Mouse (Mus musculus): ENCODE data around the gene Ybx1. TPM values are rescaled to one million over a fixed set of nuclear protein-coding genes. Genes with fewer than 3 reads are reported as not detected.

Ybx1 gene
- polyA plus RNA-seq, 1 experiment from 2014 or later = 170 TPM

- DNase-seq = no peak
- no peak for TF ChIP-seq CTCF (IDR thresholded peaks at IDR 0.05; ENCODE audit: low read depth)
- TF ChIP-seq EP300 (IDR thresholded peaks at IDR 0.05; ENCODE audit: low read depth) = no peak
- no peaks in the 10 kb centered on the region for H3K36me3 ChIP-seq (replicated peaks; ENCODE audit: insufficient read depth, low read length)
- H3K9me3 ChIP-seq (ENCODE audit: low read length) = no peaks in the 10 kb centered on the region
- no peak overlapping the region for H3K4me2 ChIP-seq (ENCODE audit: low read depth, low read length)
- H3K4me3 ChIP-seq (ENCODE audit: low read depth, low read length) = no peak overlapping the region
- WGBS (ENCODE audit: insufficient replicate concordance) = 54% methylated on average over 7 of the region's 7 CpGs
- no peak overlapping the region for H3K9ac ChIP-seq (replicated peaks)
- no peaks in the 10 kb centered on the region for H3K27me3 ChIP-seq (ENCODE audit: insufficient read depth, low read length)
- no peak for ATAC-seq
- no peaks in the 10 kb centered on the region for H3K4me1 ChIP-seq (ENCODE audit: insufficient read depth)
- H3K27ac ChIP-seq (ENCODE audit: low read depth) = no peak overlapping the region
These were observed 42.2 kb downstream of the Ybx1 start for GRCm38 (mm10) chr4:119252025-119252808.

- DNase-seq (no peak), ATAC-seq (no peak)
- peaks cover 7% of the 10 kb centered on the region for H3K36me3 ChIP-seq (replicated peaks; ENCODE audit: insufficient read depth, low read length)
- no peak for TF ChIP-seq CTCF (IDR thresholded peaks at IDR 0.05; ENCODE audit: low read depth)
- no peak for TF ChIP-seq EP300 (IDR thresholded peaks at IDR 0.05; ENCODE audit: low read depth)
- H3K27me3 ChIP-seq (ENCODE audit: insufficient read depth, low read length) = no peaks in the 10 kb centered on the region
- no peak overlapping the region for H3K9ac ChIP-seq (replicated peaks)
- WGBS (ENCODE audit: insufficient replicate concordance) = 84% methylated on average over 11 of the region's 11 CpGs
- no peak overlapping the region for H3K4me2 ChIP-seq (ENCODE audit: low read depth, low read length)
- H3K9me3 ChIP-seq (ENCODE audit: low read length) = no peaks in the 10 kb centered on the region
- no peak overlapping the region for H3K4me3 ChIP-seq (ENCODE audit: low read depth, low read length)
- H3K27ac ChIP-seq (ENCODE audit: low read depth) = no peak overlapping the region
- H3K4me1 ChIP-seq (ENCODE audit: insufficient read depth) = no peaks in the 10 kb centered on the region
These were observed 45.9 kb downstream of the Ybx1 start for GRCm38 (mm10) chr4:119248407-119248965.

GRCm38 (mm10) chr4:119247462-119248235, 46.8 kb downstream of the Ybx1 start:
- Histone ChIP-seq H3K36me3 (replicated peaks; ENCODE audit: insufficient read depth, low read length) (peaks cover 7% of the 10 kb centered on the region), H3K27ac (ENCODE audit: low read depth) (no peak overlapping the region), H3K27me3 (ENCODE audit: insufficient read depth, low read length) (no peaks in the 10 kb centered on the region), H3K9me3 (ENCODE audit: low read length) (no peaks in the 10 kb centered on the region), H3K4me2 (ENCODE audit: low read depth, low read length) (no peak overlapping the region), H3K4me3 (ENCODE audit: low read depth, low read length) (no peak overlapping the region), H3K9ac (replicated peaks) (no peak overlapping the region), H3K4me1 (ENCODE audit: insufficient read depth) (no peaks in the 10 kb centered on the region)
- TF ChIP-seq CTCF (IDR thresholded peaks at IDR 0.05; ENCODE audit: low read depth) (peak; percentile 87), EP300 (IDR thresholded peaks at IDR 0.05; ENCODE audit: low read depth) (no peak)
- WGBS (ENCODE audit: insufficient replicate concordance) = 37% methylated on average over 13 of the region's 13 CpGs
- DNase-seq (peak; percentile 73), ATAC-seq (peak; percentile 68)

- ATAC-seq (no peak), DNase-seq (no peak)
- Histone ChIP-seq H3K4me3 (ENCODE audit: low read depth, low read length) (no peak overlapping the region), H3K27ac (ENCODE audit: low read depth) (no peak overlapping the region), H3K4me1 (ENCODE audit: insufficient read depth) (no peaks in the 10 kb centered on the region), H3K36me3 (replicated peaks; ENCODE audit: insufficient read depth, low read length) (peaks cover 7% of the 10 kb centered on the region), H3K9me3 (ENCODE audit: low read length) (no peaks in the 10 kb centered on the region), H3K27me3 (ENCODE audit: insufficient read depth, low read length) (no peaks in the 10 kb centered on the region), H3K9ac (replicated peaks) (no peak overlapping the region), H3K4me2 (ENCODE audit: low read depth, low read length) (no peak overlapping the region)
- WGBS (ENCODE audit: insufficient replicate concordance) = 81% methylated on average over 14 of the region's 14 CpGs
- TF ChIP-seq EP300 (IDR thresholded peaks at IDR 0.05; ENCODE audit: low read depth) = no peak
- no peak for TF ChIP-seq CTCF (IDR thresholded peaks at IDR 0.05; ENCODE audit: low read depth)
These were observed 47.6 kb downstream of the Ybx1 start for GRCm38 (mm10) chr4:119246688-119247225.

DNA sequence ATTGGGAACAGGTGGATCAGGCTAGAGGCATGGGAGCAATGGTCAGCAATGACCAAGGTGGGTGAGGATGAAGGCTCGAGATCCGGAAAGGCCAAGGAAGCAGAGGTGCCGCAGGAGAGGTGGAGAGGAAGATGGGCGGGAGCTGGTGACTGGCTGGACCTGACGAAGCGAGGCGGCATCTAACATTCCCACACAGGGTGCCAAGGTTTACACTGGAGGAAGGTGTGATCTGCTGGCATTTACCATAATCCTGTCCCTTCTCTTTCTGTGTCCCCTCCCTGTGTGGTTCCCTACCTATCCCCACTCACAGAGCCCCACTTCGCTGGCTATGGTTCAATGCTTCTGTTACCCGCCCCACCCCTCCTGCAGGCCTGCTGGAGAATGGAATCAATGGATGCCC, 48.4 kb downstream of the Ybx1 start:
- ATAC-seq = no peak
- H3K27ac ChIP-seq (ENCODE audit: low read depth) = no peak overlapping the region
- H3K36me3 ChIP-seq (replicated peaks; ENCODE audit: insufficient read depth, low read length) = peaks cover 7% of the 10 kb centered on the region
- H3K27me3 ChIP-seq (ENCODE audit: insufficient read depth, low read length) = no peaks in the 10 kb centered on the region
- no peaks in the 10 kb centered on the region for H3K9me3 ChIP-seq (ENCODE audit: low read length)
- no peak overlapping the region for H3K9ac ChIP-seq (replicated peaks)
- no peak overlapping the region for H3K4me2 ChIP-seq (ENCODE audit: low read depth, low read length)
- no peaks in the 10 kb centered on the region for H3K4me1 ChIP-seq (ENCODE audit: insufficient read depth)
- DNase-seq = no peak
- TF ChIP-seq EP300 (IDR thresholded peaks at IDR 0.05; ENCODE audit: low read depth) = no peak
- no peak for TF ChIP-seq CTCF (IDR thresholded peaks at IDR 0.05; ENCODE audit: low read depth)
- WGBS (ENCODE audit: insufficient replicate concordance) = 85% methylated on average over 8 of the region's 9 CpGs
- no peak overlapping the region for H3K4me3 ChIP-seq (ENCODE audit: low read depth, low read length)

DNA sequence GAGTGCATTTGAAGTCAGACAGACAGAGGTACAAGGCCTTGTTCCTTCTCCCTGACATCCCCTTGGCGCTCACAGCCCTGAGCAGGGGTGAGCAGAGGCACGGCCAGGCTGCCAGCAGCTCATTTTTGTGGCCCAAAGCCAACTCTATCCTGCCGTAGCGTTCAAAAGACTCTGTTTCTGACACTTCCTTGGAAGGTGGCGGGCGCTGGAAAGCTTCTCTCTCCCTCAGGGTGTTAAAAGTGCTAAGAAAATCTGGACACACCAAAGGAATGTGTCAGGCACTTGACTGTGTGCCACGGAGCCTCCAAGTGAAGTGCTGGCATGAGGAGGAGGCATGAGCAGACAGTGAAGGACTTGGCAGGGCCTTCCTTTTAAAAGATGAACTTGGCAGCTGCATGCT, 48.8 kb downstream of the Ybx1 start:
- DNase-seq (no peak), ATAC-seq (no peak)
- no peak overlapping the region for H3K27ac ChIP-seq (ENCODE audit: low read depth)
- H3K27me3 ChIP-seq (ENCODE audit: insufficient read depth, low read length) = no peaks in the 10 kb centered on the region
- no peak overlapping the region for H3K4me2 ChIP-seq (ENCODE audit: low read depth, low read length)
- WGBS (ENCODE audit: insufficient replicate concordance) = 78% methylated on average over 7 of the region's 7 CpGs
- H3K4me3 ChIP-seq (ENCODE audit: low read depth, low read length) = no peak overlapping the region
- no peak overlapping the region for H3K9ac ChIP-seq (replicated peaks)
- H3K36me3 ChIP-seq (replicated peaks; ENCODE audit: insufficient read depth, low read length) = peaks cover 7% of the 10 kb centered on the region
- TF ChIP-seq EP300 (IDR thresholded peaks at IDR 0.05; ENCODE audit: low read depth) = no peak
- no peak for TF ChIP-seq CTCF (IDR thresholded peaks at IDR 0.05; ENCODE audit: low read depth)
- H3K4me1 ChIP-seq (ENCODE audit: insufficient read depth) = no peaks in the 10 kb centered on the region
- no peaks in the 10 kb centered on the region for H3K9me3 ChIP-seq (ENCODE audit: low read length)
